Mouse (Mus musculus): ENCODE data around the gene Tmem184b. TPM values are rescaled to one million over a fixed set of nuclear protein-coding genes. Genes with fewer than 3 reads are reported as not detected.

Tmem184b gene
- total and polyA plus RNA-seq, 3 experiments, result 38.7 to 83.1 (median 42.9) TPM

DNA sequence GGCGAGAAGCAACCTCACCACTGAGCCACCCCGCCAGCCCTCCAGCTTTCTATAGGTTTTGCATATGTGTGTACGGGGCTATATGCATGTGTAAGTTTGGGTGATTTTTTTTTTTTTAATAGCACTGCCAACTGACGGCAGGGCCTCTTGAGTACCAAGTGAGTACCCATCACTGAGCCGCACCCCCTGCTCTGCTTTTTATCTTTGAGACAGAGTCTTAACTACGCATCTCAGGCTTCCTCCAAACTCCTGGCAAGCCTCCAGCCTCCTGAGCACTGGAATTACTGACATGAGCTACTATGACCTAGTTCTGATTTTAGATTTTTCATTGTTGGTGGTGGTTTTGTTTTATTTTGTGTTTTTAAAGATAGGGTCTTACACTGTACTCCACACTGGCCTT lies 24.1 kb upstream of the Tmem184b start:
- intact Hi-C loops (cut with DNase I), result no loop called here
- Histone ChIP-seq H3K36me3 (ENCODE audit: control insufficient read depth, insufficient read depth, low read length) (no peaks in the 10 kb centered on the region), H3K4me3 (no peak overlapping the region), H3K27me3 (ENCODE audit: control insufficient read depth, insufficient read depth, low read length) (no peaks in the 10 kb centered on the region), H3K79me2 (replicated peaks; ENCODE audit: control insufficient read depth, insufficient read depth, low read length) (peaks cover 3% of the 10 kb centered on the region), H3K9ac (ENCODE audit: low read depth, low read length) (no peak overlapping the region), H3K4me1 (ENCODE audit: control insufficient read depth, insufficient read depth, low read length) (peaks cover 10% of the 10 kb centered on the region), H3K27ac (no peak overlapping the region)
- 65% methylated on average over 6 of the region's 6 CpGs for WGBS
- DNase-seq, result no peak
- TF ChIP-seq EP300 (IDR thresholded peaks at IDR 0.05; ENCODE audit: insufficient read depth, low read depth, low read length), result no peak
- TF ChIP-seq CTCF (IDR thresholded peaks at IDR 0.05), result no peak
- TF ChIP-seq POLR2A (IDR thresholded peaks at IDR 0.05; ENCODE audit: insufficient read depth, low read depth, low read length), result no peak

DNA sequence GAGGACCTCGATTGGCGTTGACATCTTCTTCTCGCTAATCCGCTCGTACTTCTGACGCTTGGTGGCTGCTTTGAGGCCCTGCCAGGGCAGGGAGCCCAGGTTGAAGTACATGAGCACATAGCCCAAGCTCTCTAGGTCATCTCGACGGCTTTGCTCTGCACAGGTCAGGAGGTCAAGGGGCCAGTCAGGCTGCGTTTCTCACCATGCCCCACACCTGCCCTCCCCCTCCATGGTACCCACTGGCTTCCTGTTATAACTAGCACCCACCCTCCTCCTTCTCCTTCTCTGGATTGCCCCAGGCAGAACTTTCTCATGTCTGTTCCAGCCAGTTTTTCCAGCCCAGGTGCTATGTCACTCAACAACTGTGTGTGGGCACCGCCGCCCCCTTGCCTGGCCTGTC lies 22.1 kb upstream of the Tmem184b start:
- Histone ChIP-seq H3K27ac (no peak overlapping the region), H3K79me2 (replicated peaks; ENCODE audit: control insufficient read depth, insufficient read depth, low read length) (peaks cover 2% of the 10 kb centered on the region), H3K27me3 (ENCODE audit: control insufficient read depth, insufficient read depth, low read length) (no peaks in the 10 kb centered on the region), H3K4me1 (ENCODE audit: control insufficient read depth, insufficient read depth, low read length) (peaks cover 2% of the 10 kb centered on the region), H3K4me3 (no peak overlapping the region), H3K9ac (ENCODE audit: low read depth, low read length) (no peak overlapping the region), H3K36me3 (ENCODE audit: control insufficient read depth, insufficient read depth, low read length) (no peaks in the 10 kb centered on the region)
- no peak for DNase-seq
- WGBS, result 60% methylated on average over 11 of the region's 11 CpGs
- TF ChIP-seq CTCF (IDR thresholded peaks at IDR 0.05), result no peak
- no peak for TF ChIP-seq POLR2A (IDR thresholded peaks at IDR 0.05; ENCODE audit: insufficient read depth, low read depth, low read length)
- no peak for TF ChIP-seq EP300 (IDR thresholded peaks at IDR 0.05; ENCODE audit: insufficient read depth, low read depth, low read length)
- intact Hi-C loops (cut with DNase I), result no loop called here

DNA sequence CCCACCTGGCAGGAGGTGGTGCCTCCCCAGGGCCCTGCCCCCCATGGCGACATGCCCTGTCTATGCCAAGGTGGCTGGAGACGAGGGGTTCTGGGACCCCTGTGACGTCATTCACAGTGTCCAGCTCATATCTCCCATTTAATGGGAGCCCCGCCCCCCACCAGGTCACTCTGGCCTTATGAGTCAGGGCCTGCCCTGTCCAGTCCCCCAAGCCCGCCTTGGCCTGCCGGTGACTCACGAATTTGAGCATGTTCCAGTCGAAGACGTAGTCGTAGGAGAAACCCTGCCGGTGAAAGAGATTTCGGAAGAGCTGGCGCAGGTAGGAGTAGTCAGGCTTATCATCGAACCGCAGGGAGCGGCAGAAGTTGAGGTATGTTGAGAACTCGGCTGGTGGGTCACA lies 21.2 kb upstream of the Tmem184b start:
- no peak for DNase-seq

DNA sequence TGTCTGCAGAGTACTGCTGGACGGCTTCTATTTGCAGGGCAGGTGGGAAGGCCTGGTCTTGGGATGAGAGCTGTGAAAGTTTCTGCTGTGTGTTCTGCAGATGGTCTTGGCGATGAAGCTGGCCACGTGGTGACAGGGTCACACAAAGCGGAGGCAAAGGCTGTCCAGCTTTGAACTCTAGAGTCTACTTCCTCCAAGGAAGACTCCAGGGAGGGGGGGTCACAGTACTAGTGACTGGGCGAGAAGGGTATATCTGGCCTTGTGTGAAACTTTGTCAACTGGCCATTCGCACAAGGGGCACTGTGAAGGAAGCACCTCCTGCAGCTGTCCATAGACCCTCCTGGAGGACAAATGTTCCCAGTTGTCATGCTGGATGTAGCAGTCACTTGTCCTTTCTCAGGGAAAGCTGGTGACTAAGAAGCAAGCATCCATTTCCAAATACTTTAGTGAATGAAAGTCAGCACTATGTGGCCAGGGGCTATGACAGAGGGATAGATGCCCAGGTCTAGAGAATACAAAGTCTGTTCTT lies 19.4 kb upstream of the Tmem184b start:
- 59% methylated on average over 6 of the region's 6 CpGs for WGBS
- no peaks in the 10 kb centered on the region for H3K79me2 ChIP-seq (replicated peaks; ENCODE audit: control insufficient read depth, insufficient read depth, low read length)
- H3K36me3 ChIP-seq (ENCODE audit: control insufficient read depth, insufficient read depth, low read length), result no peaks in the 10 kb centered on the region
- H3K9ac ChIP-seq (ENCODE audit: low read depth, low read length), result no peak overlapping the region
- no peak for DNase-seq
- H3K27ac ChIP-seq, result no peak overlapping the region
- H3K27me3 ChIP-seq (ENCODE audit: control insufficient read depth, insufficient read depth, low read length), result no peaks in the 10 kb centered on the region
- no peak overlapping the region for H3K4me3 ChIP-seq
- no peaks in the 10 kb centered on the region for H3K4me1 ChIP-seq (ENCODE audit: control insufficient read depth, insufficient read depth, low read length)
- TF ChIP-seq CTCF (IDR thresholded peaks at IDR 0.05) (no peak), EP300 (IDR thresholded peaks at IDR 0.05; ENCODE audit: insufficient read depth, low read depth, low read length) (no peak), POLR2A (IDR thresholded peaks at IDR 0.05; ENCODE audit: insufficient read depth, low read depth, low read length) (no peak)
- intact Hi-C loops (cut with DNase I), result no loop called here

More for the DNA sequence above, 21.2 kb upstream of the Tmem184b start:
- H3K4me1 ChIP-seq (ENCODE audit: control insufficient read depth, insufficient read depth, low read length), result no peaks in the 10 kb centered on the region
- intact Hi-C loops (cut with DNase I), result no loop called here
- WGBS, result 79% methylated on average over 17 of the region's 17 CpGs
- H3K79me2 ChIP-seq (replicated peaks; ENCODE audit: control insufficient read depth, insufficient read depth, low read length), result no peaks in the 10 kb centered on the region; the same call in 1 of the 2 replicates
- H3K4me3 ChIP-seq, result no peak overlapping the region
- no peaks in the 10 kb centered on the region for H3K27me3 ChIP-seq (ENCODE audit: control insufficient read depth, insufficient read depth, low read length)
- no peak overlapping the region for H3K9ac ChIP-seq (ENCODE audit: low read depth, low read length)
- TF ChIP-seq CTCF (IDR thresholded peaks at IDR 0.05) (no peak), EP300 (IDR thresholded peaks at IDR 0.05; ENCODE audit: insufficient read depth, low read depth, low read length) (no peak), POLR2A (IDR thresholded peaks at IDR 0.05; ENCODE audit: insufficient read depth, low read depth, low read length) (no peak)
- no peak overlapping the region for H3K27ac ChIP-seq
- H3K36me3 ChIP-seq (ENCODE audit: control insufficient read depth, insufficient read depth, low read length), result no peaks in the 10 kb centered on the region

DNA sequence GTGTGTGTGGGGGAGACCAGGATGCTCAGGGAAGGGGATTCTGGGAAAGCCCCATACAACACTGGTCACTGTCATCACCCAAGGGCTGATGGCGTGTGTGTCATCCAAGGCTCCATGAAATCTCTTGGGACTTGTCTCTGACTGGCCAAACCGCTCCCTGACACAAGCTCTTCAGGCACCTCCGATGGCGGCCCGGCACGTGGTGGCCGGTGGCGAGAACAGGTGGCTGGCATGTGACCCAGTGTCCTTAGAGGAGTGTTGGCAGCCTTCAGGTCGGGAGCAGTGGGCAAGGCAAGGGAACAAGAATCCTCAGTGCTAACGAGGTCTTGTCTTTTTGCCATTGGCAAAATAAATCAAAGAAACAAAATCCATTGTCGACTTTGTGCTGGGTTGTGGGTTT lies 15.3 kb upstream of the Tmem184b start:
- Histone ChIP-seq H3K4me3 (no peak overlapping the region), H3K36me3 (ENCODE audit: control insufficient read depth, insufficient read depth, low read length) (no peaks in the 10 kb centered on the region), H3K27ac (no peak overlapping the region), H3K4me1 (ENCODE audit: control insufficient read depth, insufficient read depth, low read length) (peaks cover 3% of the 10 kb centered on the region; the same call in 1 of the 2 replicates), H3K27me3 (ENCODE audit: control insufficient read depth, insufficient read depth, low read length) (no peaks in the 10 kb centered on the region), H3K9ac (ENCODE audit: low read depth, low read length) (no peak overlapping the region), H3K79me2 (replicated peaks; ENCODE audit: control insufficient read depth, insufficient read depth, low read length) (no peaks in the 10 kb centered on the region)
- no peak for TF ChIP-seq EP300 (IDR thresholded peaks at IDR 0.05; ENCODE audit: insufficient read depth, low read depth, low read length)
- no peak for TF ChIP-seq POLR2A (IDR thresholded peaks at IDR 0.05; ENCODE audit: insufficient read depth, low read depth, low read length)
- no peak for TF ChIP-seq CTCF (IDR thresholded peaks at IDR 0.05)
- DNase-seq, result peak in 1 of 2 experiments; percentile 13
- intact Hi-C loops (cut with DNase I), result no loop called here
- 79% methylated on average over 11 of the region's 11 CpGs for WGBS

DNA sequence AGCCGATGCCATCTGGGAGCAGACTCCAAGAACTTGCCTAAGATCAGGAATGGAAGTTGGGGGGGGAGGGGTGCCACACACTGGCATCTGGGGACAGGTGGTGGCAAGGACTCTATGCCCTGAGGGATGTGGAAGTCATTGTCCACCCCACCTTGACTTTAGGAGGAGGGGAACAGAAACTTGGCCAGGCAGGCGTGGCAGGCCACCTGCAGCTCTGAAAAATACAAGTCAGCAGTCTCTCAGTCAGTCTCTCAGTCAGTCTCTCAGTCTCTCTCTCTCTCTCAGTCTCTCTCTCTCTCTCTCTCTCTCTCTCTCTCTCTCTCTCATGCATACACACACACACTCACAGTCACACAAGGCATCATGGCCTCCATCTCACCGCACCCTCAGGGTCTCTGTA lies 14.9 kb upstream of the Tmem184b start:
- intact Hi-C loops (cut with DNase I), result no loop called here
- Histone ChIP-seq H3K79me2 (replicated peaks; ENCODE audit: control insufficient read depth, insufficient read depth, low read length) (no peaks in the 10 kb centered on the region), H3K4me3 (no peak overlapping the region), H3K27me3 (ENCODE audit: control insufficient read depth, insufficient read depth, low read length) (no peaks in the 10 kb centered on the region), H3K4me1 (ENCODE audit: control insufficient read depth, insufficient read depth, low read length) (peaks cover 3% of the 10 kb centered on the region; the same call in 1 of the 2 replicates), H3K9ac (ENCODE audit: low read depth, low read length) (no peak overlapping the region), H3K27ac (no peak overlapping the region), H3K36me3 (ENCODE audit: control insufficient read depth, insufficient read depth, low read length) (no peaks in the 10 kb centered on the region)
- 90% methylated on average over 3 of the region's 3 CpGs for WGBS
- no peak for TF ChIP-seq POLR2A (IDR thresholded peaks at IDR 0.05; ENCODE audit: insufficient read depth, low read depth, low read length)
- no peak for TF ChIP-seq CTCF (IDR thresholded peaks at IDR 0.05)
- TF ChIP-seq EP300 (IDR thresholded peaks at IDR 0.05; ENCODE audit: insufficient read depth, low read depth, low read length), result no peak
- DNase-seq, result no peak

Data from heart, adult 2 months (tissue).